Mouse (Mus musculus) frontal cortex, postnatal 36 days (tissue): ENCODE measurements around the gene Dnmt3l.
"Not testable (repeated sequence)": the region's sequence is repeated elsewhere in the genome, so short reads cannot be mapped to it uniquely, and the experiment has no call there.

Experiments
- DNase-seq, 2 experiments: peaks; one replicate each; pipeline ENCODE4 v3.0.0; 2022; ENCODE audit warnings: low spot score in 2 of 2

Gene Dnmt3l

GRCm38 (mm10) chr10:78041647-78042046 is at the start of gene Dnmt3l:
Gene Dnmt3l (plus strand): TSS chr10:78041947.
- no peak for DNase-seq

GRCm38 (mm10) chr10:77995639-77996038 is 46.1 kb upstream of the Dnmt3l start:
- DNase-seq, result no peak

DNA sequence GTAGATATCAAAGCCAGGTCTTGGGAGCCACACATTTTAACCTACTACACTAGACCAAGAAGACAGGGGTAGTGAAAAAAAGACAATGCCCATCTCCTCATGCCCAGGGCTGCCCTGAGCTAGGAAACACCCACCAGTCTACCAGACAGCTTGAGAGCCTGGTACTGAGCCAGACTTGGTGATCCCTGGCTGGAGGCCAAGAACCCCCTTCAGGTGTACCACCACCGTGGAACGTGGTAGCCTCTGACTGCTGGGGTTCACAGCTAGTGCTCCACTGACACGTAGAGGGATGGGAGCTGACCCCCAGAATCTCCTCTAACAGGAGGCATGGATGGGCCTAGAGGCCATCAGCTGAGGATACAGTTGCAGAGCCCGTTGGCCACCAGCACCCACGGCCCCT is 41.5 kb upstream of the Dnmt3l start:
- no peak for DNase-seq

GRCm38 (mm10) chr10:78001796-78002195 is 40.0 kb upstream of the Dnmt3l start:
- peak; percentile 87 to 96 for DNase-seq

- peak in 1 of 2 experiments; percentile 48 for DNase-seq
Measured at GRCm38 (mm10) chr10:78002316-78002715, 39.4 kb upstream of the Dnmt3l start.

DNA sequence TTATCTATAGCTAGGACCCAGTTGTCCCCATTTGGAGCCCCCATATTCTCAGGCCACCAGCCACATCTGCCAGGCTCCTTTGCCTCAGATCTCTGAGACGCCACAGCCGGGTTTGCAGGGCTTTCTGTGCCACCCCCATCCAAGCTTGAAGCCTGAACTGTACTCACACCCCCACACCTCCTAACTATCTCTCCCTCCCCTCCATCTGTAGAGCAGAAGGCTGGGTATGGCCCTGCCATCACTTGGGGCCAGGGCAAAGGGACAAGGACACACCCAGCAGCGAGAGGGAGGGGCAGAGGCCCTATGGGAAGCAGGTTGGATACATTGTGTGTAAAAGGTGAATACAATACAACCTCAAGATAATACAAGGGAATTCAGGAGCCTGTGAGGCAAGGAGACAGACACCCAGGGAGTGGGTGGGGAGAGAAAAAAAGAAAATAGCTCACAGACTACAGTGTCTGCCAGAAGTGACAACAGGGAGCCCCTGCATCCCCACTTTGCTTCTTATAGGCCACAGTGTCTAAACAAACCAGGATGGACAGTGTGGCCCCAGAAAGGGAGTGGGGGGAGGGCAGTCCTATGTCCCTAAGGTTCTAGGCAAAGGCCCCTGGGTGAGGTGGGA is 37.2 kb upstream of the Dnmt3l start:
- peak; percentile 78 for DNase-seq

DNA sequence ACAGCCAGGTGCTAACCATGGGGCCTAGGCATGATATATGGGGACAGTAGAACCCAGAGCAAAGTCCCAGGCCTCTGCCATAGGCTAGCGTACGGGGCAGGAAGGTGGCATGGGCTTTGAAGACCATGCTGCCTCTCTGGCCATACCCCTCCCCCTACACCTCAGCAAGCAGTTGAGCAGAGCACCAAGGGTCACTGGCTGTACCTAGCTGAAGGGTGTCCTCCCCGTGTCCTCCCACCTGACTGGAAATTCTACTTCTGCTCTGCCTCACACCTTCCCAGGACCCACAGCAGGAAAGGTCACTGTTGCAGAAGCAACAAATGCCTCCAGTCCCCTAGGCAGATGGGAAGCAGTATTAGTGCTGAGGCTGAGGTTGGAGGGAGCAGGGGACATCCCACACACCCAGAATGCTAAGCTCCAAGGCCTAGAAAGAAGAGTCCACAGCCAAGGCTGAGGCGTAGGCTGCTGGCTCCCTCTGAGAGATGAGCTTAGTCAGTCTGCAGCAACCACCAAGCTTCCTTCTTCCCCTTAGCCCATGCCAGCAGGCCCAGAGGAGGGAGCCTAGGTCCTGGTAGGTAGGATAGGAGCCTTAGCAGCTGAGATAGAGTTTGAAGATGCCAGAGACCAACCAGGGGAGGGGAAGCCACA is 35.8 kb upstream of the Dnmt3l start:
- peak in 1 of 2 experiments; percentile 39 for DNase-seq

- DNase-seq, result no peak
Measured at GRCm38 (mm10) chr10:78007203-78007602, 34.5 kb upstream of the Dnmt3l start.

DNA sequence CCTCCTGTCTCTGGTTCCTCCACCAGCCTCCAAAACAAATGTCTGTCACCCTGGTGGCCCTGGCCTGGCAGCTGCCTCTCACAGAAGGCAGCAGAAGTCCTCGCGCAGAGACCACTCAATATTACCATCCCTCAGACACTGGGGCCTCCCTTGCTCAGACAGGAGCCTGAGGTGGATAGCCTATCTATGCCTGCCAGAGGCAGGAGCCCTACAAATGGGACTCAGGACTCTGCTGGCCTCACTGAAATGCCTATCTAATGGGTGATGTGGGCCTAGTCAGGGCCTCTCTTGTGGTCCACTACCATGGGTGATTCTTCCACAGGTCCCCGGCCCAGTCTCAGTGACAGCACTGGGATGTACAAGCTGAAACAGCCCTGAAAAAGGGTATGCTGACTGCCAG is 33.6 kb upstream of the Dnmt3l start:
- DNase-seq, result no peak

DNA sequence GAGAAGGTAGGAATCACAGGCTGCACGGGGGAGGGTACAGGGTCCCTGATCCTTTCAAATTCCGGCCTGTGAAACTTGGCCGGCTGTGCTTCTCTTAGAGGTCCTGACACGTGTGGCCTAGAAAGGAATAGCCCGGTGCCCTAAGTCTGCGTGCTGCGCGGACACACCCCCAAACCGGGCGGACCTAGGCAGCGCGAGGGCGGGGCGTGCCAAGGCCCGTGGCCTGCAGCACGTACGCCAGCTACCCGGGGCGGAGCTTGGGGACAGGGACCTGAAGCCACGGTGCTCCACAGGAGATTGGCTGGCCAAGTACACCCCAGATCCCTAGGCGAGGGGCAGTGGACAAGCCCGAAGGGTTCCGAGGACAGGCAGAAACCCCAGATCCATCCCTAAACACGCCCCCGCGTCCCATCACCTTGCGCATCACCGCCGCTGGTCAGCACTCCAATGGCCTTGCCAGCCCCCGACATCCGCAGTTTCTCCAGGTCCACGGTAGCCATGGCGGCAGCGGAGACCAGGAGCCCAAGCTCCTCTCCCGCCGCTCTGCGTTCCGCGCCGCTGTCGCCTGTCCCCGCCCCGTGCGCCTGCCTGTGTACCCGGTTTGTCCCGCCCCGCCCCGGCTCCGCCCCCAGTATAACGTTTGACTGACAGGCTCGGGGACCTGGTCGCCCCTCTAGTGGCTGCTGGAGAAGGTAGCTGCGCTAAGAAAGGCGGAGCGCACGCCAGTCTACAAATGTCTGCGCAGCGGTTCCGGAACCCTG is 32.4 kb upstream of the Dnmt3l start:
- peak; percentile 89 to 92 for DNase-seq

- no peak for DNase-seq
Measured at GRCm38 (mm10) chr10:78009945-78010293, 31.8 kb upstream of the Dnmt3l start, which contains the start of gene Pfkl. Gene Pfkl (minus strand): TSS chr10:78010083.

- DNase-seq, result no peak
Measured at GRCm38 (mm10) chr10:78010335-78010734, 31.4 kb upstream of the Dnmt3l start.

DNA sequence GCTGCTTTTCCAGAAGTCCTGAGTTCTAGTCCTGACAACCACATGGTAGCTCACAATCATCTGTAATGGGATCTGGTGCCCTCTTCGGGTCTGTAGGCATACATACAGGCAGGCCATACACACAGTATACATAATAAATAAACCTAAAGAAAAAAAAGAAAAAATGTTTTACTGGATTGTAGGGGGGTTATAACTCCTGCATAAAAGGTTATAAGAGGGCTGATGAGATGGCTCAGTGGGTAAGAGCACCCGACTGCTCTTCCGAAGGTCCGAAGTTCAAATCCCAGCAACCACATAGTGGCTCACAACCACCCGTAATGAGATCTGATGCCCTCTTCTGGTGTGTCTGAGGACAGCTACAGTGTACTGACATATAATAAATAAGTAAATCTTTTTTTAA is 30.6 kb upstream of the Dnmt3l start:
- not testable (repeated sequence) for DNase-seq

DNA sequence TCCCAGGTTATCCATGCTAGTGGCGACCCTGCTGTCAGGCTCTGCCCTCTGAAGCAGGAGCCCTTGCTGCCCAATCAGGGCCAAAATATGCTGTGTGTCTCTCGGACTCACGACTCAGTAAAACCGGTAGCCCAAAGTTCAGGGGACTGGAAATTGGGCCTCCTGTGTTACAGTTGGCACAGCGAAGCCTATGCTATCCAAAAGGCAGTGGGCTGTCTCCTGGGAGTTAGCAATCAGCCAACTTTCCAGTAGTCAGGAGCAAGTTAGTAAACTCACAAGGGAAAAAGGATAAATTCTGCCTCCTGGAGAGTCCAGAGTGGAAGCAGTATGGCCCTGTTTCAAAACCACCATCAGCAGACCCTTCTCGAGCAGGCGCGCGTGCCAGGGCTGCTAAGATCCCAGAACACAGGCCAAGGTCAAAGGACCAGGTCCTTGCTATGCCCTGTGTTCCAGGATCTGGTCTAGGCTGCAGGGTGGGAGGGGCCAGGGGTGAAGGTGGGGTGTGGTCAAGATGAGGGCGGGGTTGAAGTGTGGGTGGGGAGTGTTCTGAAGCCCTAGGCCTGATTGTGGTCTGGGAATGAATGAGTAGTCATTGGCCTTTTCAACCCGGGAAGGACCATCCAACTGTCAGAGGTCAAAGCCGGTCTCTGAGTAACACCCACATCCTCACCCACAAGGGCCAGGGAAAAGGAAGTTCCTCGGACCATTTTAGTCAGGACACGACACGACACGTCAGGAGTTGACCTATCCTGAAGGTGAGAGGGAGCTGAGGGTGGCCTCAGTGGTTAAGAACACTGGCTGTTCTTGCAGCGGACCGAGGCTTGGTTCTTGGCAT is 28.9 kb upstream of the Dnmt3l start:
- DNase-seq, result no peak

GRCm38 (mm10) chr10:78015489-78015888 is 26.3 kb upstream of the Dnmt3l start:
- DNase-seq, result no peak

- DNase-seq, result no peak
Measured at GRCm38 (mm10) chr10:78016366-78016765, 25.4 kb upstream of the Dnmt3l start.

DNA sequence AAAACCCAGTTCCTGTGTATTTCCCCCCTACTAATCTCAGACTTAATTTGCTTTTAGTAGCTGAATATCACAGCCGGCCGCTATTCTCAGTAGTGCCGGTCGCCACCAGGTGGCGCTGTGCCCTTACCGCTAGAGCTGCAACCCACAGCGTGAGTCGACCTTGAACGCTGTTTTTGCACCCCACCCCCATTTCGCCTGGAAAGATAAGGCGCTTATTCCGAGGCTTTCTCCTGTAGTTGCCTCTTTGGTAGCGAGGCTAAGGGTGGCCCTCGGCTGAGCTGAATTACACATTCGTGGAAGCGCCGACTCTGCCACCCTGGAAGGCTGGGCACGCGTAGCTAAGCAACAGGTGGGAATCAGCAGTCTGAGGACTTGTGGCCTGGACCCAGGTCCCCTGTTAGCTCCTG is 22.9 kb upstream of the Dnmt3l start:
- DNase-seq, result peak; percentile 68 to 73

GRCm38 (mm10) chr10:78019291-78019690 is 22.5 kb upstream of the Dnmt3l start:
- no peak for DNase-seq

GRCm38 (mm10) chr10:78019984-78020383 is 21.8 kb upstream of the Dnmt3l start:
- not testable (repeated sequence) for DNase-seq

DNA sequence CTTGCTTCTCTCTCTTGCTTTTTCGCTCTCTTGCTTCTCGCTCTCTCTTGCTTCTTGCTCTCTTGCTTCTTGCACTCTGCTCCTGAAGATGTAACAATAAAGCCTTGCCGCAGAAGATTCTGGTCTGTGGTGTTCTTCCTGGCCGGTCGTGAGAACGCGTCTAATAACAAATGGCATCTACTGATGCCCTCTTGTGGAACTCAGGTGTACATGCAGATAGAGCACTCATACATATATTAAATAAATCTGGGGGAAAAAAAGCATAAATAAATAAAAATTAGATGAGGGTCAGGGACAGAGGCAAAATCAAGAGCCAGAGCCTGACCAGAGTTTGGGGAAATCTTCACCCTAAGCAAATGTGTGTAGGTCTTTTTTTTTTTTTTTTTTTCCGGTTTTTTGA is 16.3 kb upstream of the Dnmt3l start:
- not testable (repeated sequence) for DNase-seq

DNA sequence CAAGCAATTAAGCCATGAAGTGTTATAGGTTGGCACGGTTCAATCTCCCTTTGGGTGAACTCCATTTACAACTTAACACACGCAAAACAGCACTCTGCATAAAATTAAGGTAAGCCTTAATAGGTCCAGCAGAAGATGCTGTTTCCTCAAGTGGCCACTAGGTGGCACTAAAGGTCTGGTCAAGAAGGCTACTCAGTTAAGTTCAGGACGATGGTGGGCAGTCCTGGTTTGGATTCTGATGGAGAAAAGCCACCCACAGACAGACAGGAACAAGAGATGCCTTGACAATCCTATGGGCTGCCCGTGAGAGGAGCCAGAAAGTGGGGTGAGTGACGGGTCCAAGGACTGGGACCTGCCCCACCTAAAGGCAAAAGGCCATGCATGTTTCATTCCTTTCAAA is 13.6 kb upstream of the Dnmt3l start:
- DNase-seq, result peak; percentile 65 to 66

DNA sequence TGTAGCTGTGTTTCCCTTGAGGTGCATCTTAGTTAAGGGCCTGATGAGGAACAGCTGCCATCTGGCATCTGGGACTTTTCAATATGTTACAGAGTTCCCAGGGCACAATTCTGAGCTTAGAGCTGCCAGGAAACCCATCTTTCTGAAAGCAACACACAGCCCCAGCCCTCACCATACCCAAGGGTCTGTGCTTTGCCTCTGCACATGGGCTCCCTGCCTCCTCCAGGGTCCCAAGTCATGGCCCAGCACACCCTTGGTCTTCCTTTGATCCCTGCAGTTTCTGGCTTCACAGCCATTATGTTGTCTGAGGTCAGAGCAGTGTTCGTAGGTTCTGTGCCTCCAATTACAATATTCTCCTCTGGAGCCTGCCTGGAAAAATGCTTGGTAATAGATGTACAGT is 12.7 kb upstream of the Dnmt3l start:
- DNase-seq, result no peak
